Mouse (Mus musculus): ENCODE data around the gene Fndc5.

Fndc5 gene

DNA sequence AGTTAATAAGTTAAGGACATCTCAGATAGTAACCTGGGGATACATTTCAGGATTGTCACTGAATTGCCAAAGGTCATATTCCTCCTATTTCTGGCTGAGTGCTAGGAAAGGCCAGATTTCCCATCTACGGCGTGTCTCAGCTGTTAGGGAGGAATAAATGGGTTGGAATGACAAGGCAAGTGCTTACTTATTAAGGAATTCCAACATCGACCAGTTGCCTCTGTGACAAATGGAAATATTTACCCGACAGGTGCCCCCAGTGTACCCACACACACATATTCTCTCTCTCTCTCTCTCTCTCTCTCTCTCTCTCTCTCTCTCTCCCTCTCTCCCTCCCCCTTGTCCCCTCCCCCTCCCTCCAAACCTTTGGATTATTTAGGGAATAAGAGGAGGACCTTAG, 9.1 kb downstream of the Fndc5 start:
- no peak for DNase-seq (ENCODE audit: low spot score in 2 of 2)

DNA sequence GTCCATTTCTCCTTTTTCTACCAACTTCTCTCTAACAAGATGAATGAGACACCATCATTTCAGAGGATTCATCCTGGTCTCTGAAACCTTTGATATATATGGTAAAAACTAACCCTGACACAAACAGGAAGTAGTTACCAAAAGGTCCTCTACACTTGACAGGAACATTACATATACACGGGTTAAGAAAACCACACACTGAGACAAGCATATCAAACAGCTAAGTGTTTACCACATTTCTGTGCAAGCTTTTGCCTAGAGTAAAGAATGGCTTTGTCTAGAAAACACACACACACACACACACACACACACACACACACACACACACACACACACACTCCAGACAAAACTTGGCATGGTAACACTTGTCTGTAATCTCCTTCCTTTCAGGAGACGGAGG, 9.6 kb downstream of the Fndc5 start:
- no peak for DNase-seq (ENCODE audit: low spot score in 2 of 2)

- DNase-seq (ENCODE audit: low spot score in 2 of 2), result no peak
Observed at GRCm38 (mm10) chr4:129147552-129148103, 10.8 kb downstream of the Fndc5 start.

DNA sequence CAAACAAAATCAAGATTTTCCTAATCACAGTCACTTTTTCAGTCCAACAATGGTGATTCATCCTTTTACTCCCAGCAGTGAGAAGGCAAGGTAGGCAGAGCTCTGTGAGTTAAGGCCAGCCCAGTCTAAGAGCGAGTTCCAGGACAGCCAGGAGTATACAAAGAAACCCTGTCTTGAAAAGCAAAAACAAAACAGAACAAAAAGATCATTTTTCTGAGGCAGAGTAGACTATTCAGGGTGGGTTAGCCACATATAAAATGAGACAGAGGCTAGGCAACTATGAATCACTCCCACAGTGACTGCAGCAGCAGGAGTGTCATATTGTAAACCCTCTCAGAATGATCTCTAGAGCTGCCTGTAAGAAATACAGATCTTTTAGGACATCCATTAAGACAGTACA, 12.5 kb downstream of the Fndc5 start:
- no peak for DNase-seq (ENCODE audit: low spot score in 2 of 2)

- DNase-seq (ENCODE audit: low spot score in 2 of 2), result no peak
Observed at GRCm38 (mm10) chr4:129151276-129151811, 14.5 kb downstream of the Fndc5 start.

DNA sequence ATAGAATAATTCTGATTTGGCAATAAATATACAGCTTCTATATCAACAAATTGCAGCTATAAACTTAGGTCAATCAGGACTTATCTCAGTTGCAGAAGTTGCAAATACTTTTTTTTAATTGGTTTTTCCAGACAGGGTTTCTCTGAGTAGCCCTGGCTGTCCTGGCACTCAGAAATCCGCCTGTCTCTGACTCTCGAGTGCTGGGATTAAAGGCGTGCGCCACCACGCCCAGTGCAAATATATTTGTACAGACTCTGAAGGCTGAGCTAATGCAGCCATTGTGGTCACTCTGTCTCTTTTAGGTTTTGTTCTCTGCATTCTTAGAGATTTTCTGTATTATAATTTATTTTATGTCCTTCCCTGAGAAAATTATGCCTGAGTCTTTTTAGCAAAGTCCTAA, 20.7 kb downstream of the Fndc5 start:
- no peak for DNase-seq (ENCODE audit: low spot score in 2 of 2)

DNA sequence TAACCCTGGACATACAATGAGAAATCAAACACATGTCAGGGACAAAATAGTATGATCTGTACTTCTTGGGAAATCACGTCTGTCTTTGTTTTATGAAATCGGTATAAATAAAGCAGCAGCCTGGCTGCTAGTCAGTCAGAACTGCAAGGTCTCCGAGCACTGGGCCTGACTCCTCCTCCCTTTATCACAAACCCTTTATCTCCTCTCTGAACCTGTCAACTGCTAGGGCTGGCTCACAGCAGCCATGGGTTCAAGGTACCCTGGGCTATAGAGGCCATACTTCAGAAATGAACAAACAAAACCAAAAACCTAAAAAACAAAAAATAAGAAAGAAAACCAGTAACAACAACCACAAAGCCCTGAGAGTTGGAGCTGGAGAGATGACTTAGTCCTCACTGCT, 21.8 kb downstream of the Fndc5 start:
- DNase-seq (ENCODE audit: low spot score in 2 of 2), result no peak

DNA sequence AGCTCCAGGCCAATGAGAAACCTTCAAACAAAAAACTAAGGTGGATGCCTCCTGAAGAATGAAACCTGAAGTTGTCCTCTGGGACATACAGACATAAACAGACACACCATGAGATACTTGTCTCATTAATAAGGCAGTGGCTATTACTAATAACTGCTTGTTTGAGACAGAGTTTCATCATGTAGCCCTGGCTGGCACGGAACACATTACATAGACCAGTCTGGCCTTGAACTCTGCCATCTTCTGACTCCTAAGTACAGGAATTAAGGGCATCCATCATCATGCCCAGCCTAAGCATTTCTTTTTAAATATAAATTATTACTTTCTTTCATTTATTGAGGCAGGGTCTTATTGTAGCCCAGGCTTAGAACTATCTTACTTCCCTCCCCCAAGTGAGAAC, 24.3 kb downstream of the Fndc5 start:
- DNase-seq (ENCODE audit: low spot score in 2 of 2), result no peak

DNA sequence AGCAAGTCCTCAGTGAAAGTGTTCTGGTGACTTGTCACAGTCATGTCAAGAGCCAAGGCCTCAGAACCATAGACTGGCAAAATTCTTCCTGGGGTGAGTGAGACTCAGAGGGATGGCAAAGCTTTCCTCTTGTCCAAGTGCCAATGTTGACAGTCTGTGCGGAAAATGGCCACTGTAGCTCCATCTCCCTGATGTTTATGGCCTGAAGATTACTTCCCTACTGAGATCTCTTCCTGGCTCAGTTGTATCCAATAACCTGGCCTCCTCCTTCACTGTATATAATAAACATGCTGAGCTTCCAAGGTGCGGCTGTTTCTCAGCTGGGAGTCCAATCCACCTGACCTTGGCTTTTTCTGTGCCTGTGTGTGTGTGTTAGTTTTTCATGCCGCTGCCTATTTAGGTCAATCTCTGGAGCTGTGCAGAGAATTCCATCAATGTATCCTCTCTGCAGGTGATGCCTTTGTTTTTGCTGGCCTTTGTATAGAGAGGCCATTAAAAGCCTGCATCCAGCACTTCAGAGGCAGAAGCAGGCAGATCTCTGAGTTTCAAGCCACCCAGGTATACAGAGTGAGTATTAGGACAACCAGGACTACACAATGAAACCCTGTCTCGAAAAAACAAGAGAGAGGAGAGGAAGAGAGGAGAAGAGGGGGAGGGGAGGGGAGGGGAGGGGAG, 24.9 kb downstream of the Fndc5 start:
- no peak for DNase-seq (ENCODE audit: low spot score in 2 of 2)

DNA sequence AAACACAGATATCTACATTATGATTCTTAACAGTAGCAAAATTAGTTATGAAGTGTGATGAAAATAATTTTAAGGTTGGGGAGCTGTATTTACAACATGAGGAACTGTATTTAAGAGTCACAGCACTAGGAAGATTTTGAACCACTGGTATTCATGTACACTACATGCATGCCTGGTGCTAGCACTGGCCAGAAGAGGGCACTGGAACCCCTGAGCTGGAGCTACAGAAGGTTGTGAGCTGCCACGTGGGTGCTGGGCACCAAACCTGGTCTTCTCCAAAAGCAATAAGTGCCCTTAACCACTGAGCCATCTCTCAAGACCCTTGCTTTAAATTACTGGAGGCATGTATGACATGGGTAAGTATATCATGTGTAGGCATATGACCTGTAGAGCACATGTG, 35.7 kb downstream of the Fndc5 start:
- DNase-seq (ENCODE audit: low spot score in 2 of 2), result no peak

DNA sequence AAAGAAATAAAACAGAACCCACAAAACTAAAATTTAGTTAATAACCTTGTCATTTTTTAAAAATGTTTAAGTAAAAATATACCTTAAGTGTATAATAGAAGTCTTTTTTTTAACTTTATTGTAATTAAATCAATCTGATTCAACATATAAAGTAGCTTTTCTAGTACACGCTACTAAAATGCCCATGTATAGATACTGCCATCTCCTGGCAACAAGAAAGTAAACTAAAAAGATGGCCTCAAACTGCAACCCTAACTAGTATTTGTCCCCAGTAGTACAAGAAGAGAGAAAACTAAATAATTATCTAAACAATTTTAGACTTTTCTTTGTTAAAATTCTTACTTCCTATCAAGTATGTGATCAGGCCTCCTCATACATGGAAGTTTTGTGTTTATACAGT, 42.8 kb downstream of the Fndc5 start:
- no peak for DNase-seq (ENCODE audit: low spot score in 2 of 2)

GRCm38 (mm10) chr4:129188041-129188659, 51.4 kb downstream of the Fndc5 start:
- DNase-seq (ENCODE audit: low spot score in 2 of 2), result peak; percentile 8 to 13

- DNase-seq (ENCODE audit: low spot score in 2 of 2), result peak; percentile 32 to 45
Observed at GRCm38 (mm10) chr4:129188803-129189541, 52.2 kb downstream of the Fndc5 start.

DNA sequence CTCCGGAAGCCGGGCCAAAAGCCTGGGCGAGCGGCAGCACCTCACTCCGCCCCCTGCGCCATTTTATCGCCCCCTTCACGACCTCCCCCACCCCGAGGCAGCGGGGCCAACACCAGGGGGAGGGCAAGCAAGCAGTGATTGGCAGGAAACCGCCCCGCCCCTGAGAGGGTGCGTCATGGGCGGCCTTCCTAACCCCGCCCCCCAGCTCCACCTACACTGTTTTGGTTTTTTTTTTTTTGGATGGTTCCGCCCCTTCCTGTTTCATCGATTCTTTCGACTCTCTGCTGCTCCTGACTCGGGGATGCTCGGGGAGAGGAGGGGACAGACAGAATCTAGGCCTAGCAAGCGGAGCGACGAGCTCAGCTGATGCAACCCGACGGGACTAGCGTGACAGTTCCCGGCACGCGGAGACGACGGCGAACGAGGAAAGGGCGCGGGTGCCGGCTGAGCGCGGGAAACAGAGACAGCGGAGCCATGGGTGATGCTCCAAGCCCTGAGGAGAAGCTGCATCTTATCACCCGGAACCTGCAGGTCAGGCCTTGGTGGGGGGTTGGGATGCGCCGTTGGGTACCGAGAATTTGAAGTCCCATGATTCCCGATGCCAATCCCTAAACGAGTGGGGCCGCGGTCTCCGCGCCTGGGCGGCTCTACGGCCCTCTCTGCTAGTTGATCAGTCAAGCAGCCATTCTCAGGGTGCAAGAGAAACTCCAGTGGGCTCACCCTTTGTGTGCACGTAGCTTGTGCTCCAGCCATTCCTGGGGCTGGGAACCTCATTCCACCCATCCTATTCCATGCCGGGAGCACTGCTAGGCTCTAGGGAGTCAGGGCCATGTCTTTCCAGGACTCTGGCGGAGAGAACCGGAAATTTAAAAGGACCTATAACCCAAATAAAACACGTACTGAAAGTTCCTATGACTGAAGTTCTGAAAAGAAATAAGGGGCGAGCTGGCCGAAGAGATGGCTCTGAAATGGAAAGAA, 53.0 kb downstream of the Fndc5 start, which contains the start of the genes S100pbp and Yars:
TSS of gene S100pbp (minus strand) at position 186 of the 978 bp plus-strand sequence.
TSS of gene Yars (plus strand) at position 219 of the 978 bp plus-strand sequence.
- peak; percentile 96 to 98 for DNase-seq (ENCODE audit: low spot score in 2 of 2)

- peak in 1 of 2 experiments; percentile 10 for DNase-seq (ENCODE audit: low spot score in 2 of 2)
Observed at GRCm38 (mm10) chr4:129190538-129190937, 53.7 kb downstream of the Fndc5 start.

GRCm38 (mm10) chr4:129191691-129192090, 54.9 kb downstream of the Fndc5 start:
- no peak for DNase-seq (ENCODE audit: low spot score in 2 of 2)

All from spleen, postnatal 36 days (tissue).